Mouse (Mus musculus) heart, embryonic 10.5 days (tissue): ENCODE data around the gene Tmem229b. TPM values are rescaled to one million over a fixed set of nuclear protein-coding genes. Genes with fewer than 3 reads are reported as not detected.

Experiments used
- polyA plus RNA-seq: library from polyadenylated mRNA; unstranded; fragments of >200 nt; fragmentation: Nextera tagmentation; extraction: Ambion mirVana; gene quantifications from 2 replicates; pipeline ENCODE4 v1.2.1, GENCODE M21; 2016

Tmem229b gene
- polyA plus RNA-seq, 1 experiment from 2014 or later: 2.3 TPM

Other genes starting within 250 kb of the Tmem229b start
- gene Atp6v1d, start 146.0 kb downstream of the Tmem229b start, polyA plus RNA-seq: 74.7 and 75.6 TPM in 2 replicates
- 230 and 281 TPM in 2 replicates for gene Eif2s1, start 145.8 kb downstream of the Tmem229b start, polyA plus RNA-seq
- 7.5 and 7.9 TPM in 2 replicates for gene Plek2, start 100.7 kb downstream of the Tmem229b start, polyA plus RNA-seq
- 5.0 and 5.8 TPM in 2 replicates for gene Plekhh1, start 21.5 kb upstream of the Tmem229b start, polyA plus RNA-seq
- gene Pigh, start 82.0 kb upstream of the Tmem229b start, polyA plus RNA-seq: 21.9 and 25.4 TPM in 2 replicates
- 0.24 and 0.49 TPM in 2 replicates for gene Arg2, start 123.2 kb upstream of the Tmem229b start, polyA plus RNA-seq
- 107 and 109 TPM in 2 replicates for gene Vti1b, start 165.0 kb upstream of the Tmem229b start, polyA plus RNA-seq
- 19.7 and 20.9 TPM in 2 replicates for gene Rdh11, start 184.7 kb upstream of the Tmem229b start, polyA plus RNA-seq
- 0.47 and 0.58 TPM in 2 replicates for gene Rdh12, start 201.3 kb upstream of the Tmem229b start, polyA plus RNA-seq